Mouse (Mus musculus): Measurements from ENCODE around the gene Loxl1. TPM values are rescaled to one million over a fixed set of nuclear protein-coding genes. Genes with fewer than 3 reads are reported as not detected.

Gene Loxl1
- polyA plus RNA-seq, 1 experiment from 2014 or later = 10.2 TPM

DNA sequence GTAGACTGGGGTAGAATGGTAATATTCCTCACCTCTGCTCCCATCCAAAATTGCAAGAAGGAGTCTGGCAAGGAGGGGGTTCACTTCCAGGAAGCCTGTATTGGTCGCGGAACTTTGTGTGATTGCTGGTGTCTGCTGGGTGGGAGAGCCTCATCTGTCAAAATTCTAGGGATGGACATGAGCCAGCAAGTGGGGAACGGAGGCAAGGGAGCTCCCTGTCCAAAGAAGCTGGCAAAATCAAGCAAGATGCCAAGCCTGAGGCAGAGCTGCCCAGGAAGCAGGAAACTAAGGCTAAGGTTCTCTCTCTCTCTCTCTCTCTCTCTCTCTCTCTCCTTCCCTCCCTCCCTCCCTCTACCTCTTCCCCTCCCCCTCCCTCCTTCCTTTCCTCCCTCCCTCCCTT, 4.4 kb upstream of the Loxl1 start:
- Histone ChIP-seq H3K27ac (ENCODE audit: low read depth, low read length) (no peak overlapping the region), H3K9ac (ENCODE audit: low read length) (no peak overlapping the region), H3K27me3 (ENCODE audit: control insufficient read depth, insufficient read depth, low read length) (peaks cover 5% of the 10 kb centered on the region), H3K4me2 (ENCODE audit: low read depth, low read length, severe bottlenecking) (no peak overlapping the region), H3K9me3 (ENCODE audit: control insufficient read depth, low read length) (no peaks in the 10 kb centered on the region), H3K4me3 (ENCODE audit: low read depth, low read length) (no peak overlapping the region), H3K36me3 (ENCODE audit: control insufficient read depth, insufficient read depth, low read length) (no peaks in the 10 kb centered on the region), H3K4me1 (replicated peaks; ENCODE audit: control insufficient read depth, insufficient read depth, low read length) (peaks cover 14% of the 10 kb centered on the region)
- 81% methylated on average over 3 of the region's 3 CpGs for WGBS
- no peak for ATAC-seq (replicated peaks; ENCODE audit: low FRiP score)
- DNase-seq (ENCODE audit: low spot score) = no peak

DNA sequence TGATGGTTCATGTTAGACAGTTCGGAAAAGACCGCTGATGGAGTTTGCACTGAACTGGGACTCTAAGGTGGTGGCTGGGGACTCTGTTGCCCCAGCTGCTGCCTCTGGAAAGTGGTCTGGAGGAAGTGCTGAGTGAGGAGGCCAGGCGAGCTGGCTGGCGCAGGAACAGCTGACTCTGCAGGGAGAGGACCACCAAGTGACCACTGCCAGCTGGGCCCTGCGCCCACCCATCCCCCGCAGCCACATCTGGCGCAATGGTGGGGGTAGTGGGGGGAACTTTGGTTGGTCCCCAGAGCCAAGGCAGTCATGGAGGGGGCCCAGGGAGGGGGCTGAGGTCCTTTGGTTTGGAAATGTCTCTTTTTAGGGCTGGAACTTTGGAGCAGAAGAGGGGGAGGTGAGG, 3.8 kb upstream of the Loxl1 start:
- Histone ChIP-seq H3K27me3 (ENCODE audit: control insufficient read depth, insufficient read depth, low read length) (peaks cover 11% of the 10 kb centered on the region), H3K4me2 (ENCODE audit: low read depth, low read length, severe bottlenecking) (no peak overlapping the region), H3K9me3 (ENCODE audit: control insufficient read depth, low read length) (no peaks in the 10 kb centered on the region), H3K27ac (ENCODE audit: low read depth, low read length) (no peak overlapping the region), H3K36me3 (ENCODE audit: control insufficient read depth, insufficient read depth, low read length) (no peaks in the 10 kb centered on the region), H3K4me3 (ENCODE audit: low read depth, low read length) (no peak overlapping the region), H3K4me1 (replicated peaks; ENCODE audit: control insufficient read depth, insufficient read depth, low read length) (peaks cover 19% of the 10 kb centered on the region), H3K9ac (ENCODE audit: low read length) (no peak overlapping the region)
- DNase-seq (ENCODE audit: low spot score) = peak; percentile 49
- 80% methylated on average over 7 of the region's 7 CpGs for WGBS
- no peak for ATAC-seq (replicated peaks; ENCODE audit: low FRiP score)

DNA sequence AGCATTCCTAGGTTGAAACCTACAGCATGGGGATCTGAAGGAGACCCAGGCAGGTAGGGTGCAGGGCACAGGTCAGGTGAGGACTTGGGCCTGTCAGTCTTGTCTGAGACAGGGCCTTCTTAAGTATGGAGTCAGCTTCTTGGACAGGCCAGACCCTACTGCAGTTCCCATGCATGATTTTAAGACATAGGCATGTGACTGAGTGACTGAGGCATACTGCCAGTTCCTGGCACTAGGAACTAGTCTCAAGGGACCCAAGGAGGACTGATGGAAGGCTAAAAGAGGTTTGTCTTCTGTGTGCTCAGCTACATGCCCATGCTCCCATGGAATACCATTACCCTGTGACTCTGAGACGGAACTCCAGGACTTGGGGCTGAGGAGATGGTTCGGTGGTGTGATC, 2.9 kb upstream of the Loxl1 start:
- Histone ChIP-seq H3K9ac (ENCODE audit: low read length) (no peak overlapping the region), H3K4me1 (replicated peaks; ENCODE audit: control insufficient read depth, insufficient read depth, low read length) (peaks cover 19% of the 10 kb centered on the region), H3K4me3 (ENCODE audit: low read depth, low read length) (no peak overlapping the region), H3K36me3 (ENCODE audit: control insufficient read depth, insufficient read depth, low read length) (no peaks in the 10 kb centered on the region), H3K27ac (ENCODE audit: low read depth, low read length) (no peak overlapping the region), H3K4me2 (ENCODE audit: low read depth, low read length, severe bottlenecking) (no peak overlapping the region), H3K9me3 (ENCODE audit: control insufficient read depth, low read length) (no peaks in the 10 kb centered on the region), H3K27me3 (ENCODE audit: control insufficient read depth, insufficient read depth, low read length) (peaks cover 17% of the 10 kb centered on the region)
- ATAC-seq (replicated peaks; ENCODE audit: low FRiP score) (no peak), DNase-seq (ENCODE audit: low spot score) (peak; percentile 42)
- WGBS = 91% methylated on average over 2 of the region's 2 CpGs

DNA sequence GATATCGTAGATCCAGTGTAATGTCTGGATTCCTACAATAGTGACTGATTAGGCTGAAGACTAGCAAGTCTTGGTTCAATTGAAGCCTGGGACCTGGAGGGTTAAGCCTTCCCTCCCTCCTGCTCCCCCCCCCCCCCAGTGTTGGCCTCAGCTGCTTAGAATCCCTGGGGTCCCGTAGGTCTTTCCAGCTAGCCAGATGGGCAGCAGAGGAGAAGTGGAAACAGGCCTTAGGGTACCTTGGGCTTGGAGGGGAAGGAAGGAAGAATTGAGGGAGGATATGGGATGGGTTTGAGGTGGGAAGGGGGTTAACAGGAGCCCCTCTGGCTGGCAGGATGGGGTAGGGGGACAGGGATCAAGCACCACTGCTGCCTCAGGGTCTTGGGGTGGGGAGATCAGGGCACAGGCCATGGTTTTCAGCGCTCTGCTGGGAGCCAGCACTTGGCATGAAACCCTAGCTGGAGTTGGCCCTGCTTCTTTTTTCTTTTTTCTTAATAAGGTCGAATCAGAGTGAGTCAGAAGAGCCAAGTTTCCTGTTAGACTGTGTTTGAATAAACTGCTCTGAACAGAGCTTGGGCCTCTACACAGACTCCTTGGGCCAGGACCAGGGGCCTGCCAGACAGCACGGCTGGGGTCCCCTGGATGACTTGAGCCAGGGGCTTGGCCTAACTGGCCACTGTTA, 1.8 kb upstream of the Loxl1 start:
- no peaks in the 10 kb centered on the region for H3K36me3 ChIP-seq (ENCODE audit: control insufficient read depth, insufficient read depth, low read length)
- no peak overlapping the region; the same call in 1 of the 2 replicates for H3K9ac ChIP-seq (ENCODE audit: low read length)
- DNase-seq (ENCODE audit: low spot score) = peak; percentile 47
- peak overlapping the region; percentile 46; the same call in 1 of the 2 replicates for H3K27ac ChIP-seq (ENCODE audit: low read depth, low read length)
- H3K9me3 ChIP-seq (ENCODE audit: control insufficient read depth, low read length) = no peaks in the 10 kb centered on the region
- whole genome bisulfite sequencing = 41% methylated on average over 5 of the region's 5 CpGs
- H3K4me2 ChIP-seq (ENCODE audit: low read depth, low read length, severe bottlenecking) = no peak overlapping the region
- no peak overlapping the region for H3K4me3 ChIP-seq (ENCODE audit: low read depth, low read length)
- no peak for ATAC-seq (replicated peaks; ENCODE audit: low FRiP score)
- H3K4me1 ChIP-seq (replicated peaks; ENCODE audit: control insufficient read depth, insufficient read depth, low read length) = peaks cover 19% of the 10 kb centered on the region
- H3K27me3 ChIP-seq (ENCODE audit: control insufficient read depth, insufficient read depth, low read length) = peaks cover 17% of the 10 kb centered on the region

DNA sequence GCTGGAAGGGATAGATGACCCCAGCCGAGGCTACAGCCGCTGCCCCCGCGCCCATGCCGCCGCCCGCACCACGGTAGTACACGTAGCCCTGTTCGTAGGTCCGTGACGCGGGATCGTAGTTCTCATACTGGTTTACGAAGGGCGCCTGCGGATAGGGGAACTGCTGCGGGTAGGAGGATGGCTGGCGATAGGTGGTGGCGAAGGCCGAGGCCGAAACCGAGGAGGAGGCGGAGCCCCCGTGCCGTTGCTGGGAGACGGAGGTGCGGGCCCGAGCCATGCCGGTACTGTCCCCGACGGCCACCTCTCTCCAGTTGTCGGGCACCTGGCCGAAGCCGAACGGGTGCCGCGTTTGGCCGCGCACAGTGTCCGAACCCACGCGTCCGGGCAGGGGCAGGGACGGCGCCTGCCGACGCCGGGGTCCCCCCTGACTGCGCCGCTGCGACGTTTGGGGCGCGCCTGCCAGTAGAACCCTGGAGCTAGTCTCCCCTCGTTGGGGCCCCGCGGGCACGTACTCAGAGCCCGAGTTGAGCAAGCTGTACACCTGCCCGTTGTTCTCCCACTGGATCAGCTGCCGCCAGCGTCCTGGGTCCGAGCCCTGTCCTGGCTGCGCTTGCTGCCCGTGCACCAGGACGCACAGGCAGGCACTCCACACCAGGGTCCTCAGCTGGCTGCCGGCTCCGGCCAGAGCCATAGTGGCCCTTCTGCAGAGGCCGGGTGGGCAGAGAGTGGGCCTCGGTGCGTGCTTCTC, 616 bp downstream of the Loxl1 start:
- DNase-seq (ENCODE audit: low spot score) (peak; percentile 71), ATAC-seq (replicated peaks; ENCODE audit: low FRiP score) (peak; percentile 24; the same call in 1 of the 2 replicates)
- peak overlapping the region; percentile 65 for H3K4me2 ChIP-seq (ENCODE audit: low read depth, low read length, severe bottlenecking)
- H3K9me3 ChIP-seq (ENCODE audit: control insufficient read depth, low read length) = no peaks in the 10 kb centered on the region
- H3K4me3 ChIP-seq (ENCODE audit: low read depth, low read length) = peak overlapping the region; percentile 35
- H3K9ac ChIP-seq (ENCODE audit: low read length) = peak overlapping the region; percentile 50
- peaks cover 22% of the 10 kb centered on the region for H3K4me1 ChIP-seq (replicated peaks; ENCODE audit: control insufficient read depth, insufficient read depth, low read length)
- no peaks in the 10 kb centered on the region for H3K36me3 ChIP-seq (ENCODE audit: control insufficient read depth, insufficient read depth, low read length)
- WGBS = 1% methylated on average over 72 of the region's 72 CpGs
- H3K27ac ChIP-seq (ENCODE audit: low read depth, low read length) = no peak overlapping the region
- H3K27me3 ChIP-seq (ENCODE audit: control insufficient read depth, insufficient read depth, low read length) = peaks cover 17% of the 10 kb centered on the region

DNA sequence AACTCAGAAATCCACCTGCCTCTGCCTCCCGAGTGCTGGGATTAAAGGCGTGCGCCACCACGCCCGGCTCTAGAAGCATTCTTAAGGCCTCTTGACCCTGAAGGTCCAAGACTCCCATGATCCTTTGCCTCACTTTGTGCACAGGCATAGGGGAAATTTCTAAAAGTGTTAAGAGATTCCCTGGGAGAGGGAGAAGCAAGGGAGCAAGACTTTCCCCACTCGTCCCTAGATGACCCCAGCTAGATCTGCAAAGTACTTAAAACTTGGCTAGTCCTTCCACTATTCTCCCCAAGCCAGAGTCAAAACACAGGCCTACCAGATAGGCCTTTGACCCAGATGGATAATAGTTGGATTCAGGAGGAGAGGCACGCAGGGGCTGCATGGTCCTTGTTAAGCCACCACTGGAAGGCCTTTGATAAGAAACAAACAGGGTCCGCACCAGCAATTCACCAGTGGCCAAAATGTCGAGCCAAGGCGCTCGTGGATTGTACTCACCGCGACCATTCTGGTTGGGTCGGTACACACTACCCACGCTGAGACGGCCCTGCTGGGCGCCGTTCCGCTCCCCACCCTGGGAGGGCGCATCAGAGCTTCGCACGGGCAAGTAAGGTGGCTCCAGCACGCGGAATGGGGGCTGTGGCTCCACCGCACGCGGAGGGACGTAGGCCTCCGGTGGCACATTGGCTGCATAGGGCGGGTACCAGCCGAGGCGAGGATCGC, 1.6 kb downstream of the Loxl1 start:
- ATAC-seq (replicated peaks; ENCODE audit: low FRiP score) (no peak), DNase-seq (ENCODE audit: low spot score) (peak; percentile 67)
- Histone ChIP-seq H3K4me3 (ENCODE audit: low read depth, low read length) (peak overlapping the region; percentile 35), H3K27ac (ENCODE audit: low read depth, low read length) (no peak overlapping the region), H3K36me3 (ENCODE audit: control insufficient read depth, insufficient read depth, low read length) (no peaks in the 10 kb centered on the region), H3K4me2 (ENCODE audit: low read depth, low read length, severe bottlenecking) (peak overlapping the region; percentile 65; the same call in 1 of the 2 replicates), H3K9ac (ENCODE audit: low read length) (no peak overlapping the region), H3K4me1 (replicated peaks; ENCODE audit: control insufficient read depth, insufficient read depth, low read length) (peaks cover 22% of the 10 kb centered on the region), H3K27me3 (ENCODE audit: control insufficient read depth, insufficient read depth, low read length) (peaks cover 17% of the 10 kb centered on the region), H3K9me3 (ENCODE audit: control insufficient read depth, low read length) (no peaks in the 10 kb centered on the region)
- WGBS = 55% methylated on average over 33 of the region's 33 CpGs

DNA sequence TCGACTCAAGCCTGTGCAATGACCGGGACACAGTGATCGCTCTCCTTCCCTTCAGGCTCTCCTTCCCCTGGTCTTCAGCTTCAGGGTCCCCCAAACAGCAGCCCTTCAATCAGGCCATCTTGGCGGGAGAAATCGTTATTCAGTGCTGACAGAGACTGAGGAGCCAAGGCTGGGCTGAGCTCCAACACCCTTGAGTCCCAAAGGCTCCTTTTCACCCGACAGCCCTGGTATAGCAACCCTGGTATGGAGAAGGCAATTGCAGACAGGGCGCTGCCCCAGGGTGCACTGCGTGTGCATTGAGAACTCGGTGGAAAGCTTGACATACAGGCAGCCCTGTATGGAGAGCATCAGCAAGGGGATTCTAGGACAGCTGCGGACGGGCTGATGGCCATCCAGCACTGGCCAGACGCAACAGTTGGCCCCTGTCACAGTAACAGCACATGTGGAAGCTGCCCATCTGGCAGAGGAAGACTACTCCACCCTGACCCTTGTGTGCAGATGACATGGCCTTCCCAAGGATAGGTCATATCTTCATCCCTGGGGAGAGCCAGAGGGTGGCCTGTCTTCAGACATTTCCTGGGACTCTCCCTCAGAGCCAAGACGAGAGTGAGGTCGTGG, 2.8 kb downstream of the Loxl1 start:
- ATAC-seq (replicated peaks; ENCODE audit: low FRiP score) = no peak
- no peak for DNase-seq (ENCODE audit: low spot score)
- H3K4me2 ChIP-seq (ENCODE audit: low read depth, low read length, severe bottlenecking) = no peak overlapping the region
- 84% methylated on average over 14 of the region's 14 CpGs for WGBS
- H3K9me3 ChIP-seq (ENCODE audit: control insufficient read depth, low read length) = no peaks in the 10 kb centered on the region
- no peak overlapping the region for H3K9ac ChIP-seq (ENCODE audit: low read length)
- no peak overlapping the region for H3K27ac ChIP-seq (ENCODE audit: low read depth, low read length)
- H3K36me3 ChIP-seq (ENCODE audit: control insufficient read depth, insufficient read depth, low read length) = no peaks in the 10 kb centered on the region
- no peak overlapping the region for H3K4me3 ChIP-seq (ENCODE audit: low read depth, low read length)
- peaks cover 20% of the 10 kb centered on the region for H3K4me1 ChIP-seq (replicated peaks; ENCODE audit: control insufficient read depth, insufficient read depth, low read length)
- H3K27me3 ChIP-seq (ENCODE audit: control insufficient read depth, insufficient read depth, low read length) = peaks cover 17% of the 10 kb centered on the region

DNA sequence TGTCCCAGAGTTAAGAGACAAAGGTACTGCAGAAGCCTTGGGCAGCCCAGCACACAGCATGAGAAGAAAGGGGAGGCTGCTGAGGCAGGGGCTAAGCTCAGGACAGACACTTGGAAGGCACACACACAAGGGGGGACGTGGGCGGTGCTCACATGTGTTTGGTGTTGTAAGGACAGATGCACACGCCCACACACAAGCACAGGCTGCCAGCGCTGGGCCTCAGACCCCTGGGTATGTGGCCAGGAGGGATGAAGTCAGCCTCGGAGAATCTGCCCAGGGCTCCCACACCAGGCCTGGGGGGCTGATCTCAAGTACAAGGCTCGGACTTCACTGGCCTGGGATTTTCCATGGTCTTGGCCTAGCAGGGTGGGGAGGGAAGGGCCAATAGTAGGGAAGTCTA, 4.6 kb downstream of the Loxl1 start:
- Histone ChIP-seq H3K27me3 (ENCODE audit: control insufficient read depth, insufficient read depth, low read length) (peaks cover 17% of the 10 kb centered on the region), H3K36me3 (ENCODE audit: control insufficient read depth, insufficient read depth, low read length) (no peaks in the 10 kb centered on the region), H3K4me1 (replicated peaks; ENCODE audit: control insufficient read depth, insufficient read depth, low read length) (peaks cover 16% of the 10 kb centered on the region), H3K9me3 (ENCODE audit: control insufficient read depth, low read length) (no peaks in the 10 kb centered on the region), H3K4me3 (ENCODE audit: low read depth, low read length) (no peak overlapping the region), H3K27ac (ENCODE audit: low read depth, low read length) (no peak overlapping the region), H3K4me2 (ENCODE audit: low read depth, low read length, severe bottlenecking) (no peak overlapping the region), H3K9ac (ENCODE audit: low read length) (peak overlapping the region; percentile 20; the same call in 1 of the 2 replicates)
- ATAC-seq (replicated peaks; ENCODE audit: low FRiP score) = no peak
- DNase-seq (ENCODE audit: low spot score) = no peak
- whole genome bisulfite sequencing = 30% methylated on average over 6 of the region's 6 CpGs

All from forebrain, embryonic 11.5 days (tissue).